Mouse (Mus musculus) layer of hippocampus, adult 8-10 months (tissue): Measurements from ENCODE around the gene Phtf1. TPM values are rescaled to one million over a fixed set of nuclear protein-coding genes. Genes with fewer than 3 reads are reported as not detected.

Source experiments
- DNase-seq, 2 experiments: peaks; one replicate each; pipeline ENCODE4 v3.0.0; 2022; ENCODE audit warnings: low spot score in 2 of 2
- total RNA-seq, 4 experiments: library from RNA; stranded (reverse); gene quantifications; 2 replicates each; pipeline ENCODE4 v1.2.4; 2022

Gene Phtf1
- total RNA-seq, 4 experiments from 2014 or later = 36.7 to 50.1 (median 41.6) TPM

GRCm38 (mm10) chr3:104019453-104019852 lies 51.5 kb downstream of the Phtf1 start:
- no peak for DNase-seq

DNA sequence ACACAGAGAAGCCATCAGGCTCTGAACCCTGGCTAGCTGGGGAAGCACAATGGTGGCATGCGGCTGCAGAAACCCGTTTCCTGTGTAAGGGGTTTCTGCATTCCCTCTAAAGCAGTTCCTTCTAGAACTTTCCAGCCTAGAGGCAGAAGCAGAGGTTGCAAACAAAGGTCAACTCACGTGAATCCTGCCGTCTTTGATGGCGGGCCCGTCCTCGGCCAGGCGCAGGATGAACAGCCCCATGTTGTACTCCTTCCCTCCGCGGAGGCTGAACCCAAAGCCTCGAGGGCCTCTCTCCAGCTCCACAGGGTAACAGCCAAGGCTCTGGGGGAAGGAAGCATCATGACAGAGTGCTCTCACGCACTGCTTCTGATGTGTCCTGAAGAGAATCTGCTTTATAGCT lies 52.2 kb downstream of the Phtf1 start:
- no peak for DNase-seq

DNA sequence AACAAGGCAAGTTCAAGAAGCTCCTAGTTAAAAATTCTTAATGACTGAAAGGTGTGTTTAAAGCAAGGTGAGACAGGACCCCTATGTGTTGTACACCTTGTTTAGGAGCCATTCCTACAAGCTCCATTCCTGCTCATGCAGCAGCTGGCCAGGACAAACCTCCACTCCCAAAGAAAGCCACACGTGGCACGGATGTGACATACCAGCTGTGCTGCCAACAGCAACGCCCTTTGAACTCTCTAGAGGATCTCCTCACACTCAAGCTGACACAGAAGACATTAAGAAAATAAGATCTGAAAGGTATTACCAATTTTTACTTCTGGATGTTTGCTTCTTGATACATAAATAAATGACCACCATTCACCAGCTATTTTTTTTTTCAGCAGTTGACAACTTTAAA lies 59.0 kb downstream of the Phtf1 start:
- DNase-seq = no peak

- no peak for DNase-seq
Observed at GRCm38 (mm10) chr3:104032086-104032485, 64.2 kb downstream of the Phtf1 start.

DNA sequence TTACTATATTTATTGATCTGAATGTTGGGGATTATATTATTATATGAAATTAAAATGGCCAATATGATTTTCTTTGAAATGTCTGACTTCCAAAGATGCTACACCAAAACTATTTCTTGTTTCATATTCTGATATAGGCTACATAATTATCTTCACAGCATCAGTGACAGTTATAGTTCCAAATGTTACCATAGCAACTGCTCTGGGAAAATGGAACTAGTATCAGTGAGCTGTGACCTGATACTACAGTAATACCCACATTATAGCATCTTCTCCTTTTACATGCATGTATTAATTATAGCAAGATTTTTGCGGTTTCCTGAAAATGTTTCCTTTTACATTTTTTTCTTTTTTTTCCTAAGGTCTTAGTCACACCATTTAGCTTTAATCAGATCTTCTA lies 64.8 kb downstream of the Phtf1 start:
- no peak for DNase-seq

DNA sequence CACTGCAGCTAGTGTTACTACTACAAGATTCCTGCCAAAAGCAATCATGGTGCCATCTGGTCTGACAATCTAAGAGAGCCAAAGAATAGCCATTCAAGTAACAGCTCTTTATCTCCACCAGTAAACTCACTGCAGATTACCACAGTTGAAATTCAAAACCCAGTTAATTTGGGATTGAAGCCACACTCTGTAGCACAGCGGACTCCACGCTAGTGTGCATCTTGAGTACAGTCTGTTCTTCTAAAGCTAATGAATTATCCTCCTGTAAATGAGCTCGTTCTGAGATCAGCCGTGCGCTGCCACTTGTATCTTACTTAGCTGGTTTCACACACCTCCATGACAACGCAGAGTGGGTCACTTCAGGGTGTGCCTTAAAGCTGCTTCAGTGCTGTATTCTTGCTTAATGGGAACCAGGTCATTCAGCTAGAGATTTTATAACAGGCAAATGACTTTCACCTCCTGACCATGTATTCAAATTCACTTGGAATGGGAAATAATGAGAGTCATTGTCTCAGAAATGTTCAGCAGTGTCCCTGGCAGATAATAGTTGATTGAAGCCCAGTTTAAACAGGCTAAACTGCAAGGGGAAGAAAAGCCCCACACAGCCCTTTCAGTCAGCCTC lies 91.2 kb downstream of the Phtf1 start:
- peak; percentile 60 to 63 for DNase-seq

DNA sequence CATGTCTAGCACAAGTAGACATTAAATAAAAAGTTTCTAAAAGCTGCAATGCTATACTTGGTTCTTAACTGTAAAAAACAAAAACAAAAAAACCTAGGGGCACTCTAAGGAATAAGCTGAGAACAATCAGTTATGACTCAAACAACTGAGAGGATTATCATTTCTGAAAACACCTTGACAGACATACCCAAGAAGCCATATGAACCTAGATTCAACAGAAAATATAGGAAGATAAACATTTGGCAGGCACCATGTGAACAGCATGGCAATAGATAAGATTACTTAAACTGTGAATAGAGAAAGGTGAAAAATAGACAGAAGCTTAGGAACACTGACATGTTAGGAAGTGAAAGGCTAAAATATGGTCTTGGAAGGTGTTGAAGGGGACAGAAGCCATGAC lies 101.5 kb downstream of the Phtf1 start:
- DNase-seq = no peak

Other genes with a start within 250 kb of the Phtf1 start
- 10 to 100 TPM; 13.9 to 56.8 (median 28.8) TPM for gene Olfml3, start 230.1 kb upstream of the Phtf1 start, total RNA-seq
- gene Gm10964, start 228.7 kb upstream of the Phtf1 start, total RNA-seq = not detected
- 100 to 1,000 TPM; 115 to 141 (median 129) TPM for gene Hipk1, start 176.5 kb upstream of the Phtf1 start, total RNA-seq
- 10 to 100 TPM in 2 of 4 experiments, 1 to 10 TPM in 2; 7.4 to 12.1 (median 9.7) TPM for gene Dclre1b, start 158.7 kb upstream of the Phtf1 start, total RNA-seq
- gene Ap4b1, start 158.6 kb upstream of the Phtf1 start, total RNA-seq = 10 to 100 TPM; 11.4 to 14.3 (median 13.1) TPM
- gene Gm43064, start 158.5 kb upstream of the Phtf1 start, total RNA-seq = under 1 TPM in 3 of 4 experiments, not detected in 1; 0.21 to 0.83 (median 0.30) TPM
- 1 to 10 TPM in 2 of 4 experiments, under 1 TPM in 2; 0.56 to 3.6 (median 1.9) TPM for gene Bcl2l15, start 135.5 kb upstream of the Phtf1 start, total RNA-seq
- gene Ptpn22, start 108.3 kb upstream of the Phtf1 start, total RNA-seq = 1 to 10 TPM in 2 of 4 experiments, under 1 TPM in 2; 0.45 to 2.7 (median 1.2) TPM
- gene Rsbn1, start 54.0 kb upstream of the Phtf1 start, total RNA-seq = 10 to 100 TPM; 20.5 to 24.8 (median 21.9) TPM